Mouse (Mus musculus): ENCODE data around the gene Tspan11. TPM values are rescaled to one million over a fixed set of nuclear protein-coding genes. Genes with fewer than 3 reads are reported as not detected.

The Tspan11 gene
- 10 to 100 TPM; 12.7 to 14.0 TPM for total RNA-seq (2021)
- long read RNA-seq, experiment 1, full-length matches to known transcripts, result 9 of 13 reads
- long read RNA-seq, experiment 1, partial matches to known transcripts, result 3 of 13 reads
- long read RNA-seq, experiment 1, other reads (novel, unspliced or antisense), result 1 of 13 reads
- long read RNA-seq, experiment 2, full-length matches to known transcripts, result 14 of 18 reads
- long read RNA-seq, experiment 2, partial matches to known transcripts, result 4 of 18 reads
- long read RNA-seq, experiment 2, other reads (novel, unspliced or antisense), result 0 of 18 reads

GRCm38 (mm10) chr6:127887511-127888421, at the start of gene Tspan11:
Gene Tspan11 (plus strand): TSS chr6:127887589.
- peak; percentile 55 for DNase-seq

- no peak for DNase-seq
Observed at GRCm38 (mm10) chr6:127837910-127838309, 49.5 kb upstream of the Tspan11 start.

- no peak for DNase-seq
Observed at GRCm38 (mm10) chr6:127839538-127839937, 47.9 kb upstream of the Tspan11 start.

- DNase-seq, result no peak
Observed at GRCm38 (mm10) chr6:127840171-127840570, 47.2 kb upstream of the Tspan11 start.

GRCm38 (mm10) chr6:127841326-127841725, 46.1 kb upstream of the Tspan11 start:
- DNase-seq, result no peak

GRCm38 (mm10) chr6:127846521-127846920, 40.9 kb upstream of the Tspan11 start:
- no peak for DNase-seq

- no peak for DNase-seq
Observed at GRCm38 (mm10) chr6:127849496-127849895, 37.9 kb upstream of the Tspan11 start.

GRCm38 (mm10) chr6:127851611-127852010, 35.8 kb upstream of the Tspan11 start:
- DNase-seq, result no peak

GRCm38 (mm10) chr6:127853241-127853640, 34.1 kb upstream of the Tspan11 start:
- DNase-seq, result no peak

GRCm38 (mm10) chr6:127853771-127854687, 33.4 kb upstream of the Tspan11 start:
- DNase-seq, result no peak

- DNase-seq, result no peak
Observed at GRCm38 (mm10) chr6:127854688-127855013, 32.7 kb upstream of the Tspan11 start.

- no peak for DNase-seq
Observed at GRCm38 (mm10) chr6:127855711-127856295, 31.6 kb upstream of the Tspan11 start.

- DNase-seq, result no peak
Observed at GRCm38 (mm10) chr6:127861951-127862350, 25.4 kb upstream of the Tspan11 start.

GRCm38 (mm10) chr6:127865391-127865790, 22.0 kb upstream of the Tspan11 start:
- DNase-seq, result no peak

- DNase-seq, result no peak
Observed at GRCm38 (mm10) chr6:127868546-127868945, 18.8 kb upstream of the Tspan11 start.

- no peak for DNase-seq
Observed at GRCm38 (mm10) chr6:127869121-127869520, 18.3 kb upstream of the Tspan11 start.

- peak; percentile 52 for DNase-seq
Observed at GRCm38 (mm10) chr6:127870345-127871324, 16.8 kb upstream of the Tspan11 start.

- DNase-seq, result no peak
Observed at GRCm38 (mm10) chr6:127871436-127871835, 16.0 kb upstream of the Tspan11 start.

- DNase-seq, result no peak
Observed at GRCm38 (mm10) chr6:127872581-127872980, 14.8 kb upstream of the Tspan11 start.

- DNase-seq, result peak; percentile 37
Observed at GRCm38 (mm10) chr6:127875883-127876282, 11.5 kb upstream of the Tspan11 start.

GRCm38 (mm10) chr6:127876436-127876835, 11.0 kb upstream of the Tspan11 start:
- no peak for DNase-seq

Measured in gastrocnemius, postnatal 10 days (tissue).